Mouse (Mus musculus) stomach, embryonic 14.5 days (tissue): ENCODE data around the gene Gm20715. TPM values are rescaled to one million over a fixed set of nuclear protein-coding genes. Genes with fewer than 3 reads are reported as not detected.
A peak's percentile ranks its signal among the peaks of the same experiment; 100 is the strongest.

Experiments used
- ATAC-seq: fragments of 200-750 bp; cut with Nextera tagmentation; 2 replicates; pipeline ENCODE4 v1.8.0; 2017; ENCODE audit warnings: low read depth, moderate TSS enrichment; ENCODE audit not compliant: insufficient number of reproducible peaks, insufficient read depth, low FRiP score
- H3K27ac ChIP-seq: fragments of 300-500 bp; sonication (generic); 2 replicates; pipeline ENCODE4 v1.5.1; 2014; ENCODE audit warnings: mild to moderate bottlenecking, low read length, moderate library complexity, mixed read lengths
- H3K27me3 ChIP-seq: fragments of 300-500 bp; sonication (generic); 2 replicates; pipeline ENCODE4 v1.6.1; 2014; ENCODE audit warnings: low read length, control low read depth, mixed read lengths; ENCODE audit not compliant: control insufficient read depth, insufficient read depth
- H3K36me3 ChIP-seq: fragments of 300-500 bp; sonication (generic); 2 replicates; pipeline ENCODE4 v1.6.1; 2014; ENCODE audit warnings: mild to moderate bottlenecking, control low read depth, low read length, moderate library complexity, mixed read lengths; ENCODE audit not compliant: control insufficient read depth, insufficient read depth
- H3K4me1 ChIP-seq: fragments of 300-500 bp; sonication (generic); 2 replicates; pipeline ENCODE4 v1.6.1; 2014; ENCODE audit warnings: low read length, control low read depth, mixed read lengths; ENCODE audit not compliant: control insufficient read depth, insufficient read depth
- H3K4me2 ChIP-seq: fragments of 300-500 bp; sonication (generic); replicated peaks from 2 replicates; pipeline ENCODE4 v1.6.1; 2014; ENCODE audit warnings: low read depth, low read length, control low read depth
- H3K4me3 ChIP-seq: fragments of 300-500 bp; sonication (generic); 2 replicates; pipeline ENCODE4 v1.5.1; 2014; ENCODE audit warnings: low read depth, low read length, control low read depth
- H3K9ac ChIP-seq: fragments of 300-500 bp; sonication (generic); replicated peaks from 2 replicates; pipeline ENCODE4 v1.6.1; 2014; ENCODE audit warnings: low read depth, mild to moderate bottlenecking, control low read depth, low read length, moderate library complexity, mixed read lengths
- H3K9me3 ChIP-seq: fragments of 300-500 bp; sonication (generic); 2 replicates; pipeline ENCODE4 v1.6.1; 2016; ENCODE audit warnings: low read depth, low read length, control low read depth; ENCODE audit not compliant: control insufficient read depth
- WGBS: fragments of 180-500 bp; shearing (Covaris S2); extraction: QIAGEN DNeasy Blood & Tissue Kit; methylation state at CpG from one replicate; pipeline ENCODE4 v1.1.7; 2014; 5-methylcytosine and 5-hydroxymethylcytosine counted together
- polyA plus RNA-seq: library from polyadenylated mRNA; unstranded; fragments of >200 nt; fragmentation: Nextera tagmentation; extraction: Ambion mirVana; gene quantifications from 2 replicates; pipeline ENCODE4 v1.2.1, GENCODE M21; 2014

Gene Gm20715
- polyA plus RNA-seq, 1 experiment from 2014 or later = not detected

DNA sequence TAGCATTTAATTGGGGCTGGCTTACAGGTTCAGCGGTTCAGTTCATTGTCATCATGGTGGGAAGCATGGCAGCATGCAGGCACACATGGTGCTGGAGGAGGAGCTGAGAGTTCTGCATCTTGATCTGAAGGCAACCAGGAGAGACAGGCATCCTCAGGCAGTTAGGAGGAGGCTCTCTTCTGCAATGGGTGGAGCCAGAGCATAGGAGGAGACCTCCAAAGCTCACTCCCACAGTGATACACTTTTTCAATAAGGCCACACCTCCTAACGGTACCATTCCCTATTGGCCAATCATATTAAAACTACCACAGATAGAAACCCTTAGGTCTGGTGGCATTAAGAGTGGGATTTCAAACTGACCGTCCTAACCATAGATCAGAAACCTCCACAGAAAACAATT is 40.6 kb upstream of the Gm20715 start:
- H3K4me3 ChIP-seq = no peak overlapping the region
- H3K4me1 ChIP-seq = no peaks in the 10 kb centered on the region
- H3K9me3 ChIP-seq = no peaks in the 10 kb centered on the region
- WGBS = 90% methylated on average over 3 of the region's 3 CpGs
- no peak overlapping the region for H3K27ac ChIP-seq
- H3K36me3 ChIP-seq = no peaks in the 10 kb centered on the region
- H3K4me2 ChIP-seq = no peak overlapping the region
- H3K27me3 ChIP-seq = no peaks in the 10 kb centered on the region
- ATAC-seq = 0 out of 2 replicates have a peak, but pooled peaks have one; percentile 14
- no peak overlapping the region for H3K9ac ChIP-seq

DNA sequence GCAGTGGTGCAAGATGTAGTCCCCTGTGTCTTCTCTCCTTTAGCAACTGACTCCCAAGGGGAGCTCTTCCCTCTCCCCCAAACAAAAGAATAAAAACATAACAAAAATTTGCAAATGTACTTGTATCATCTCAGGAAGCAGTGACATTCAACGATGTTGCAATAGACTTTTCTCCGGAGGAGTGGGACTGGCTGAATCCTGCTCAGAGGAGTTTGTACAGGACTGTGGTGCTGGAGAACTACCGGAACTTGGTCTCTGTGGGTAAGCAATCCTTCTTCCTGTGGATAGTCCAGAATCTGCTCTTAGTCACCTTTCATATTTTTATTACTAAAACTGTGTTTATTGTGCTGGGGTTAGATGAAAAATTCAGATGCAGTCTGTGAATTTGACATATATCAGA is 37.1 kb upstream of the Gm20715 start:
- ATAC-seq = no peak
- Histone ChIP-seq H3K4me1 (no peaks in the 10 kb centered on the region), H3K27me3 (no peaks in the 10 kb centered on the region), H3K4me2 (no peak overlapping the region), H3K9ac (no peak overlapping the region), H3K27ac (no peak overlapping the region), H3K9me3 (no peaks in the 10 kb centered on the region), H3K4me3 (no peak overlapping the region), H3K36me3 (no peaks in the 10 kb centered on the region)
- WGBS = 80% methylated on average over 3 of the region's 3 CpGs

DNA sequence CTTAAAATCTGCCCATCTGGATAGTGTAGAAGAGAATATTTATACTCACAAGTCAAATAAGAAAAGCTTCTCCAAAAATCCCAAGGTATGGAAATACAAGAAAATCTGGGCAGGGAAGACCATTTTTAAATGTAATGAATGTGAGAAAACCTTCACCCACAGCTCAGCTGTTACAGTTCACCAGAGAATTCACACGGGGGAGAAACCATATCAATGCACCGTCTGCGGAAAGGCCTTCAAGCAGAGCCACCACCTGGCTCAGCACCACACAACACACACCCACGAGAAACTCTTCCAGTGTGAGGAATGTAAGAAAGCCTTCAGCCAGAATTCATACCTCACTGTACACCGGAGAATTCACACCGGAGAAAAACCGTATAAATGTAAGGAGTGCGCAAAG is 31.6 kb upstream of the Gm20715 start:
- H3K36me3 ChIP-seq = no peaks in the 10 kb centered on the region
- no peak overlapping the region for H3K4me3 ChIP-seq
- peaks cover 3% of the 10 kb centered on the region; the same call in 1 of the 2 replicates for H3K4me1 ChIP-seq
- no peak overlapping the region for H3K27ac ChIP-seq
- 84% methylated on average over 8 of the region's 8 CpGs for WGBS
- ATAC-seq = no peak
- no peaks in the 10 kb centered on the region for H3K9me3 ChIP-seq
- no peak overlapping the region for H3K9ac ChIP-seq
- no peak overlapping the region for H3K4me2 ChIP-seq
- no peaks in the 10 kb centered on the region for H3K27me3 ChIP-seq

GRCm38 (mm10) chr7:6381431-6381830 is 28.6 kb upstream of the Gm20715 start:
- 81% methylated on average over 2 of the region's 2 CpGs for WGBS
- Histone ChIP-seq H3K27me3 (no peaks in the 10 kb centered on the region), H3K9me3 (no peaks in the 10 kb centered on the region), H3K36me3 (no peaks in the 10 kb centered on the region), H3K27ac (no peak overlapping the region), H3K9ac (no peak overlapping the region), H3K4me3 (no peak overlapping the region), H3K4me2 (no peak overlapping the region), H3K4me1 (peaks cover 6% of the 10 kb centered on the region; the same call in 1 of the 2 replicates)
- ATAC-seq = no peak

DNA sequence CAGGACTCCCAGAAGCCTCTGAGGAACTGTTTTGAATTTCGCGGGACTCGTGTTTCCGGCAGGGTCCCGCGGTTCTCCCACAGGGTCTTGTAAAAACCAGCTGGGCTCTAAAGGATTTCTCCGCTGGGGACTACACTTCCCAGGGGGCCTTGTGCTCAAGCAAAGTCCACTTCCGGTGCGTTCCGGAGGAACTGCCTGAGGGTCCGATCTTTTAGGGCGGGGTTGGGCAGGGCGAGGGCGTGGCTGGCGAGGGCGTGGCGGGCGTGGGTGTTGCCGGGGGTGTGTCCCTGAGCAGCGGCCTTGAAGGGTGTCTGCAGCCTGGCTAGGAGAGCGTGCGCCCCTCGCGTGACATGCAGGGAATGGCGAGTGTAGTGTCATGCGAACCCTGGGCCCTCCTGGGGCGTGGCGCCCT is 27.0 kb upstream of the Gm20715 start, which contains the start of gene Zfp28:
Zfp28 (plus strand) TSS at position 252 of the 412 bp plus-strand sequence.
- Histone ChIP-seq H3K4me2 (peak within 1 kb of the TSS; percentile 70), H3K9me3 (no peaks in the 10 kb centered on the region), H3K4me1 (peaks cover 6% of the 10 kb centered on the region; the same call in 1 of the 2 replicates), H3K9ac (peak within 1 kb of the TSS; percentile 63), H3K27ac (no peak within 1 kb of the TSS; the same call in 1 of the 2 replicates), H3K27me3 (no peaks in the 10 kb centered on the region), H3K4me3 (peak within 1 kb of the TSS; percentile 64), H3K36me3 (no peaks in the 10 kb centered on the region)
- under 1% methylated on average over 28 of the region's 28 CpGs for WGBS
- ATAC-seq = peak; percentile 97

- 68% methylated on average over 8 of the region's 8 CpGs for WGBS
- Histone ChIP-seq H3K27ac (no peak overlapping the region), H3K27me3 (no peaks in the 10 kb centered on the region), H3K4me3 (peak overlapping the region; percentile 64), H3K9ac (no peak overlapping the region), H3K9me3 (no peaks in the 10 kb centered on the region), H3K4me2 (peak overlapping the region; percentile 70), H3K36me3 (no peaks in the 10 kb centered on the region), H3K4me1 (peaks cover 6% of the 10 kb centered on the region; the same call in 1 of the 2 replicates)
- no peak for ATAC-seq
Observed at GRCm38 (mm10) chr7:6384011-6384410, 26.1 kb upstream of the Gm20715 start.

DNA sequence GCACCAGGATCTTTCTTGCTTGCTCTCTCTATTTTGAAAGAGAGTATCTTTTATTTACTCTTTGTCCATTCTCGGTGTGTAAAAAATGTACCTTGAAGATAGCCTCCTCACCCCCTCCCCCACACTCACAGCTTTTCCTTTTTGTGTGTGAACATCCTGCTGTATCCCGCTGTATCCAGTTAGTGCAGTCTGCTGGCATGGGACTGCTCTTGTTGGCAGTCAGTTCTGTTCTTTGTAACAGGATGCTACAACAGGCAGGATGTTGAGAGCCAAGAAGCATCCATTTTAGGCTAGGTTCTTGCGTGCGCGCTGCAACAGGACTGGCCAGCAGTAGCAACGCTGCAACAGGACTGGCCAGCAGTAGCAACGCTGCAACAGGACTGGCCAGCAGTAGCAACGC is 23.1 kb upstream of the Gm20715 start:
- 93% methylated on average over 8 of the region's 8 CpGs for whole genome bisulfite sequencing
- Histone ChIP-seq H3K27ac (no peak overlapping the region), H3K9ac (no peak overlapping the region), H3K4me2 (no peak overlapping the region), H3K4me1 (peaks cover 6% of the 10 kb centered on the region; the same call in 1 of the 2 replicates), H3K27me3 (no peaks in the 10 kb centered on the region), H3K9me3 (no peaks in the 10 kb centered on the region), H3K4me3 (no peak overlapping the region), H3K36me3 (peaks cover 6% of the 10 kb centered on the region)
- ATAC-seq = no peak

GRCm38 (mm10) chr7:6388971-6389370 is 21.1 kb upstream of the Gm20715 start:
- H3K27ac ChIP-seq = no peak overlapping the region
- peaks cover 6% of the 10 kb centered on the region for H3K36me3 ChIP-seq
- no peak overlapping the region for H3K9ac ChIP-seq
- WGBS = 89% methylated on average over 5 of the region's 5 CpGs
- no peak for ATAC-seq
- no peaks in the 10 kb centered on the region for H3K9me3 ChIP-seq
- no peaks in the 10 kb centered on the region for H3K27me3 ChIP-seq
- H3K4me2 ChIP-seq = no peak overlapping the region
- H3K4me3 ChIP-seq = no peak overlapping the region
- peaks cover under 1% of the 10 kb centered on the region; the same call in 1 of the 2 replicates for H3K4me1 ChIP-seq

DNA sequence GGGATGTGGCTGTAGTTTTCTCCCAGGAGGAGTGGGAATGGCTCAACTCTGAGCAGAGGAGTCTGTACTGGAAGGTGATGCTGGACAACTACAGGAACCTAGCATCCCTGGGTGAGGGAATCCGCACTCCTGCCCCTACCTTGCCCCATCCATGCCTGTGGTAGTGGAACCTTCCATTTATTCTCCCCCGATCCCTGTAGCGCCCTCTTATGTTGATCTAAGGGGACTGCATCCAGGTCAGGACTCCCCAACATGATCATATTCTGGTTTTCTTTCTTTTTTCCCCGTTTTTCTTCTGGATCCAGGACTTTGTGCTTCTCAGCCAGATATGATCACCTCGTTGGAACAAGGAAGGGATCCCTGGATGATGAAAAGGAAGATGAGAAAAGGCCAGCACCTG is 20.6 kb upstream of the Gm20715 start:
- 67% methylated on average over 5 of the region's 5 CpGs for WGBS
- Histone ChIP-seq H3K9ac (no peak overlapping the region), H3K36me3 (peaks cover 6% of the 10 kb centered on the region), H3K9me3 (no peaks in the 10 kb centered on the region), H3K4me3 (no peak overlapping the region), H3K27me3 (no peaks in the 10 kb centered on the region), H3K27ac (no peak overlapping the region), H3K4me2 (no peak overlapping the region), H3K4me1 (no peaks in the 10 kb centered on the region)
- ATAC-seq = no peak
